Mouse (Mus musculus): ENCODE measurements at regions not wholly inside any gene's neighbourhood (a gene's known extent, or its start where the extent isn't known, plus 50 kb on each side); places are given as distances from the start of the nearest gene placed in this dataset.

- DNase-seq (ENCODE audit: low spot score) = no peak
Observed at GRCm38 (mm10) chr13:31328756-31329155, 227.2 kb upstream of the Foxq1 start.

DNA sequence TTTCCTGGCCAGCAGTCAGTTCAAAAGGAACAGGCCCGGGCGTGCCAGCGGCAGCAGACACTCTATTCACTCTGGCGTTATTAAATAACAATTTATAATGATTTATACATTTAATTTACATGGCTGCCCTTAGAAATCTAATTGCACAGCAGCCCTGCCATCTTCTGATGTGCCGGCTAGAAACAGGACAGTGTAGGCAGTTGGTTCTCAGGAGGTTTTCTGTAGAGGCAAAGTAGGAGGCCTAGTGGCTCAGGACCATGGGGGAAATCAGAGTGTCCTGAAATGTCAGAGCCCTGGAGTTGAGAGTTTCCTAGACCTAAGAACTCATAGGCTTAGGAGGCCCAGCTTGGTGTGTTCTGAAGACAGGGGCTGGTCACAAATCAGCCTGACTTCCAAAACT lies 225.2 kb upstream of the Foxq1 start:
- no peak for DNase-seq (ENCODE audit: low spot score)

DNA sequence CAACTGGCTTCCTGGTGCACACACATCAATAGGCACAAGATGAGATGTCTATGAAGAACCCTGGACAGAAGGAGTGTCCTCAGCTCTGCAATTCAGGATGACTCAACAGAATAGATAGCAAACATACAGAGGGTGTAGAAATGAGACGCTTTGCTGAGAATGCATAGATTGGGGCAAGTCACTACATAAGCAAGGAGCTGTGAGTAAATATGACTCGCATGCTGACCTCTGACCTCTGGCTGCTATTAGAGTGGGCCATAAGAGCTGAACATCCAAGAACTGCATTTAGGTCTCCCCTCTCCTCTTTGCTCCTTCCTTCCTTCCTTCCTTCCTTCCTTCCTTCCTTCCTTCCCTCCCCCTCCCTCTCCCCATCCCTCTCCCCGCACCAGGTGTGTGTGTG lies 221.0 kb upstream of the Foxq1 start:
- DNase-seq (ENCODE audit: low spot score) = no peak

GRCm38 (mm10) chr13:31337631-31338030 lies 218.3 kb upstream of the Foxq1 start:
- no peak for DNase-seq (ENCODE audit: low spot score)

- no peak for DNase-seq (ENCODE audit: low spot score)
Observed at GRCm38 (mm10) chr13:31339386-31339785, 216.5 kb upstream of the Foxq1 start.

DNA sequence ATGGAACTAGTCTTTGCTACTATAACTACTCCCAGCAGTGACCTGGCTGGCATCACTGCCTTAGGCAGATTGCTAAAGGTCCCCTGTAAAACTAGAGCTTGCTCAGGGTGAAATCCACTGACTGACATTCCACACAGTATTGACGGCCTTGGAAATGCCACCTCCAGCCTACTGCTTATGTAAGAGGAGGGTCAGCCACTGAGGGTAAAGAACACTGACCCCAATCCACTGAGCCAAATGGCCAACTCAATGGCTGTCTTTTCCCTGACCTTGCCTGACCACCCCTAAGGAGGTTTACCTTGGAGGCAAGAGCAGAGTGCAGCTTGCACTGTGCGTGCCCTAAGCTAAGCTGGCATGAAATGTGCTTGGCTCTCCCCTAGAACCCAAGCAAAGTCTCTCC lies 216.0 kb upstream of the Foxq1 start:
- no peak for DNase-seq (ENCODE audit: low spot score)

- no peak for DNase-seq (ENCODE audit: low spot score)
Observed at GRCm38 (mm10) chr13:31340363-31340948, 215.5 kb upstream of the Foxq1 start.

DNA sequence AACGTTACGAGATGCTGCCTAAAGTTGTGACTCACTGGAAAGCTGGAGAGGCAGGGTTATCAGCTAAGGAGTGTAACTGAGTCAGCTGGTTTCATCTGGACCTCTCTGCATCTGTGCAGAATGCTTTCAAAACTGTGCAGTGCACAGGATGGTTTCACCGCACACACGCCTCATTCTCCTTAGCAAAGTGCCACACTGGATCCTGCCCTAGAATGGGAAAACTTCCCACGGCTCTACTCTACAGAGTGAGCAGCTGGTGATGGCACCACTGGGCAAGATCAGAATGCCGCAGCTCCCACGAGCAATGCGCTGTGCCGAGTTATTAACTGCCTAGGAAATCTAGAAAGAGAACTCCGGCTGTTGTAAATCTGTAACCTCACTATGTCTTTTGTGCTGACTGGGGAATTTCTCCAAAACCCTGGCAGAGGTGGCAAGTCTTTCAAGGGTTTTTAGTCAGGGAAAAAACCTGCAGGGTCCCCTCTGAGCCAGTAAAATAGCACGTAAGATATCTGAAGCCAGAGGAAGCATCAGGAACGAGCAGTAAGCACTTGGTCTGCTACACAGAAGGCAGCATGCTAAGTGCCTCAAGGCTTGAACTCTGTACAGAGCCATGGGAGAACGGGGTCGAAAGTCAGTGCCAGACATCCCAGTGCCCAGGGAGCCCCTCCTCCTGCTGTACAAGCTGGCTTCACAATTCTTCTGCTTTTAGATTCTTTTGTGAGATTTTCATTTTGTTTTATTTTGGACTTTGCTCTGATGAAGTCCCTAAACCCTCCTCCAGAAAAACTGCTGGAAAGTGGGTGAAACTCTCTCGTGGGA lies 214.4 kb upstream of the Foxq1 start:
- no peak for DNase-seq (ENCODE audit: low spot score)

- no peak for DNase-seq (ENCODE audit: low spot score)
Observed at GRCm38 (mm10) chr13:31346205-31346604, 209.7 kb upstream of the Foxq1 start.

- no peak for DNase-seq (ENCODE audit: low spot score)
Observed at GRCm38 (mm10) chr13:31347000-31347399, 208.9 kb upstream of the Foxq1 start.

DNA sequence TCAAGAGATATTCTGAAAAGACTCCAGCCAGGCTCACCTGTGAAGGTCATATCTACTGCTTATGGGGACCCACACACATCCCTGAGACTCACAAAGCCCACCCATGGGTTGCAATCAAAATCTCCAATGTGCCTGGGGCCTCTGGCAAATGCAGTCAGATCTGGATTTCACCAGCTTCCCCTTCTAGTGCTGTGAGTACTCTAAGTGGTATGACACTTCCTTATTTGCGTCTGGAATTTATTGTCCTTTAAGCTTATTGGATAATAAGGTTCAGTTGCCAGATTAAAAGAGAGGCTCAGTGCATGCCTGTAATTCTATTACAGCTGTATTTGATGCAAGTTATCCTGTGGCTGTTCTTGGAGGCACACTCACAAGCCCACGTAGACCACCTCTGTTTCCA lies 206.3 kb upstream of the Foxq1 start:
- no peak for DNase-seq (ENCODE audit: low spot score)

- DNase-seq (ENCODE audit: low spot score) = no peak
Observed at GRCm38 (mm10) chr13:31351481-31351880, 204.5 kb upstream of the Foxq1 start.

DNA sequence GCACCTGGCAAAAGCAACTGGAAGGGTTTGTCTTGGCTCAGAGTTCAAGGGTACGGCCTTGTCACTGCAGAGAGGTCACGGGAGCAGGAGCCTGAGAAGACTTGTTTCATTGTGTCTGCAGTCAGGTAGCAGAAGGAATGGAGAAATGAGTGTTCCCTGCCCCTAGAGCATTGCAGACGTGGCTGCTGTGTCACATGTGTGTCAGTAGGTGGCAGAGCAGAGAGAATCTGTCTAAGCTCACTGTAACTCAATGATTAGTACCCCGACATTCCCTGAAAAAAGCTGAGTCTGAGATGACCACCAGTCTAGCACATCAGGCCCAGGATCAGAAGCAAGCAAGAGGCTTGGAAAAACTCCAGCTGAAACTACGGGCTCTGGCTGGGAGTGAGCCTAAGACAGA lies 203.1 kb upstream of the Foxq1 start:
- DNase-seq (ENCODE audit: low spot score) = no peak

GRCm38 (mm10) chr13:31359353-31359752 lies 196.6 kb upstream of the Foxq1 start:
- no peak for DNase-seq (ENCODE audit: low spot score)

DNA sequence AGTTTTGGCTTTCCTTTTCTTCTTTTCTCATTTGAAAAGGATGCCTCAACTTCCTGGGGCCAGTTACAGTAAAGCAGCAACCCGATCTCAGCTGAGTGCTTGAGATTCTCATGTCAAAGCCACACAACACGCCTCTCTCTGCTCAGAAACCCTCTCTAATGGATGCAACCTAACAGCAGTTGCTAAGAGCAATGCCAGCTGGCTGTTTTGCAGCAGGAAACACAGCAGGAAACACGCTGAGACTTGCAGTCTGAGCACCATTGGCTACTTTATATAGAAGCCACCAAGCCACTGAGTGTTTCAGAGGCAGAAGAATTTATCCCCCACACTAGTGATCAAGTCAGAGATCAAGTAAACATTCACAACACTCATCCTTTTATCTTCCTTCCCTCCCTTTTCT lies 193.5 kb upstream of the Foxq1 start:
- no peak for DNase-seq (ENCODE audit: low spot score)

GRCm38 (mm10) chr13:31364369-31364768 lies 191.6 kb upstream of the Foxq1 start:
- no peak for DNase-seq (ENCODE audit: low spot score)

GRCm38 (mm10) chr13:31367226-31367625 lies 188.7 kb upstream of the Foxq1 start:
- no peak for DNase-seq (ENCODE audit: low spot score)

DNA sequence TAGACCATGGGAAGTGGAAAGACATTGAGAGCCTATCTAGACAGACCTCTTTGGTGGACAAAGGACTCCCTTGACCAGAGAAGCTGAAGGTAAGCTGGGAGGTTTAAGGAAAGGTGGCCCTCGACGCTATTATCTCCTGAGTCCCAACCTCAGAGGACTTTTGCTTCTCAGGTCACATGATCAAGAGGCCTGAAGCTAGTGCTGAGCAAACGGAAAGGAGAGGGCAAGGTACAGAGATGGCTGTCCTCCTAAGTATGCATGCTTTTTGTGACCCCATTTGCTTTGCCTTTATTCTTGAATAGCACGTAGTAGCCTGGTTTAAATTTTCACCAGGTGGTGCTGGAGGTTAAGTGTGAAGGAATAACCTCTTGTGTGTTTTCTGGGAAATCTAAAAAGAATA lies 186.8 kb upstream of the Foxq1 start:
- DNase-seq (ENCODE audit: low spot score) = no peak

DNA sequence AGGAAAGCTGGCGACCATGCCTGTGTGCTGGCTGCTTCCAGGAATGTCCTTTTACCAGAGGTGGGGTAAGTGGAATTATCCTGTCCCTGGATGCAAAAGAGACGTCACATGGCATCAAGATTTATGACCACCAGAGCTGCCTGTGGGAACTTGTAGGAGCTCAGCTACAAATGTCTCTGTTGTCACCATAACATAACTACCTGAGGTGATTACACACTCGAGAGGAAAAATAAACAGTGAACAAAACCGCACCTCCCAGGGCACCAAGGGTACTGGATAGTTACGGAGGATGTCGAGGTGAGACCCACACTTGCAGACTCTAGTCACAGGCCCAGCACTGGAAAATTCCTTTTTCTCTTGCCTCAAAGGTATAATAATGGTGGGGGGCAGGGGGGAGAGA lies 185.1 kb upstream of the Foxq1 start:
- DNase-seq (ENCODE audit: low spot score) = no peak

DNA sequence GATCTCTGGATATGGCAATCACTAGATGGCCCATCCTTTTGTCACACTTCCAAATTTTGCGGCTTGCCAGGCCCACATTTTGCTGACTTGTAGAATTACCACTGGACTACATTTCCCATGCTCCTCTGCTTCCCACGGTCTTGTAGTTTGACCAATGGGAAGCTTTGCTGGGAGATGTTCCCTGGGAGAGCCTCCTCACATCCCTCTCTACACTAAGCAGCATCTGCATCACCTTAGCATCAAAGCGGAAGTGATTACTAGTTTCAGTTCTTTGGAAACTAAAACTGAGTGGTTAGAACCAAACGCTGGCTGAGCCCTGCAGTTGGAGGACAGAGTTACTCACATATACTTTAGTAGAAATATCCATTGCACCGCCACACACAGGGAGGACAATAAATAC lies 181.9 kb upstream of the Foxq1 start:
- no peak for DNase-seq (ENCODE audit: low spot score)

- no peak for DNase-seq (ENCODE audit: low spot score)
Observed at GRCm38 (mm10) chr13:31393421-31394215, 162.3 kb upstream of the Foxq1 start.

GRCm38 (mm10) chr13:31396216-31396910 lies 159.6 kb upstream of the Foxq1 start:
- DNase-seq (ENCODE audit: low spot score) = no peak
